Mouse (Mus musculus): ENCODE data around the gene Pawr. TPM values are rescaled to one million over a fixed set of nuclear protein-coding genes. Genes with fewer than 3 reads are reported as not detected.

Pawr gene
- polyA plus RNA-seq, 1 experiment from 2014 or later = 12.6 TPM

- DNase-seq (ENCODE audit: low spot score) = no peak
- 91% methylated on average over 5 of the region's 5 CpGs for WGBS
- H3K4me1 ChIP-seq = peaks cover 16% of the 10 kb centered on the region
- H3K4me3 ChIP-seq = no peak overlapping the region
- peaks cover 13% of the 10 kb centered on the region; the same call in 1 of the 2 replicates for H3K9me3 ChIP-seq (replicated peaks)
- peaks cover 9% of the 10 kb centered on the region for H3K36me3 ChIP-seq
- H3K27me3 ChIP-seq (ENCODE audit: low read depth, poor library complexity, severe bottlenecking) = no peaks in the 10 kb centered on the region
- no peak overlapping the region for H3K27ac ChIP-seq (replicated peaks)
Measured at GRCm38 (mm10) chr10:108366251-108366650, 34.3 kb downstream of the Pawr start.

GRCm38 (mm10) chr10:108368358-108368757 lies 36.4 kb downstream of the Pawr start:
- H3K4me3 ChIP-seq = no peak overlapping the region
- WGBS = 92% methylated on average over 6 of the region's 6 CpGs
- DNase-seq (ENCODE audit: low spot score) = no peak
- H3K4me1 ChIP-seq = peaks cover 12% of the 10 kb centered on the region
- no peak overlapping the region for H3K27ac ChIP-seq (replicated peaks)
- H3K36me3 ChIP-seq = peaks cover 9% of the 10 kb centered on the region
- H3K27me3 ChIP-seq (ENCODE audit: low read depth, poor library complexity, severe bottlenecking) = no peaks in the 10 kb centered on the region
- H3K9me3 ChIP-seq (replicated peaks) = peaks cover 13% of the 10 kb centered on the region; the same call in 1 of the 2 replicates

- H3K27me3 ChIP-seq (ENCODE audit: low read depth, poor library complexity, severe bottlenecking) = no peaks in the 10 kb centered on the region
- no peak for DNase-seq (ENCODE audit: low spot score)
- peaks cover 13% of the 10 kb centered on the region for H3K36me3 ChIP-seq
- H3K4me1 ChIP-seq = no peaks in the 10 kb centered on the region
- WGBS = 62% methylated on average over 7 of the region's 7 CpGs
- H3K4me3 ChIP-seq = no peak overlapping the region
- H3K9me3 ChIP-seq (replicated peaks) = peaks cover 8% of the 10 kb centered on the region; the same call in 1 of the 2 replicates
- no peak overlapping the region for H3K27ac ChIP-seq (replicated peaks)
Measured at GRCm38 (mm10) chr10:108372258-108372657, 40.3 kb downstream of the Pawr start.

GRCm38 (mm10) chr10:108372858-108373257 lies 40.9 kb downstream of the Pawr start:
- Histone ChIP-seq H3K4me3 (no peak overlapping the region), H3K9me3 (replicated peaks) (peaks cover 8% of the 10 kb centered on the region; the same call in 1 of the 2 replicates), H3K4me1 (no peaks in the 10 kb centered on the region), H3K36me3 (peaks cover 13% of the 10 kb centered on the region), H3K27me3 (ENCODE audit: low read depth, poor library complexity, severe bottlenecking) (no peaks in the 10 kb centered on the region), H3K27ac (replicated peaks) (no peak overlapping the region)
- WGBS = 94% methylated on average over 5 of the region's 5 CpGs
- DNase-seq (ENCODE audit: low spot score) = no peak

GRCm38 (mm10) chr10:108375796-108376195 lies 43.9 kb downstream of the Pawr start:
- WGBS = 94% methylated on average over 8 of the region's 8 CpGs
- Histone ChIP-seq H3K4me3 (no peak overlapping the region), H3K27ac (replicated peaks) (no peak overlapping the region), H3K9me3 (replicated peaks) (peaks cover 8% of the 10 kb centered on the region; the same call in 1 of the 2 replicates), H3K4me1 (no peaks in the 10 kb centered on the region), H3K36me3 (peaks cover 10% of the 10 kb centered on the region), H3K27me3 (ENCODE audit: low read depth, poor library complexity, severe bottlenecking) (no peaks in the 10 kb centered on the region)
- no peak for DNase-seq (ENCODE audit: low spot score)

GRCm38 (mm10) chr10:108376366-108376765 lies 44.4 kb downstream of the Pawr start:
- no peak for DNase-seq (ENCODE audit: low spot score)
- Histone ChIP-seq H3K4me1 (no peaks in the 10 kb centered on the region), H3K4me3 (no peak overlapping the region), H3K27ac (replicated peaks) (no peak overlapping the region), H3K36me3 (peaks cover 10% of the 10 kb centered on the region), H3K9me3 (replicated peaks) (peaks cover 8% of the 10 kb centered on the region; the same call in 1 of the 2 replicates), H3K27me3 (ENCODE audit: low read depth, poor library complexity, severe bottlenecking) (no peaks in the 10 kb centered on the region)
- 93% methylated on average over 4 of the region's 4 CpGs for WGBS

GRCm38 (mm10) chr10:108377369-108377768 lies 45.4 kb downstream of the Pawr start:
- H3K36me3 ChIP-seq = peaks cover 16% of the 10 kb centered on the region
- H3K4me1 ChIP-seq = no peaks in the 10 kb centered on the region
- H3K9me3 ChIP-seq (replicated peaks) = peaks cover 8% of the 10 kb centered on the region; the same call in 1 of the 2 replicates
- H3K27ac ChIP-seq (replicated peaks) = no peak overlapping the region
- 93% methylated on average over 7 of the region's 7 CpGs for WGBS
- H3K4me3 ChIP-seq = no peak overlapping the region
- DNase-seq (ENCODE audit: low spot score) = no peak
- no peaks in the 10 kb centered on the region for H3K27me3 ChIP-seq (ENCODE audit: low read depth, poor library complexity, severe bottlenecking)

GRCm38 (mm10) chr10:108378062-108378461 lies 46.1 kb downstream of the Pawr start:
- DNase-seq (ENCODE audit: low spot score) = no peak

GRCm38 (mm10) chr10:108378479-108378878 lies 46.6 kb downstream of the Pawr start:
- Histone ChIP-seq H3K27ac (replicated peaks) (no peak overlapping the region), H3K36me3 (peaks cover 27% of the 10 kb centered on the region), H3K9me3 (replicated peaks) (peaks cover 8% of the 10 kb centered on the region; the same call in 1 of the 2 replicates), H3K4me3 (no peak overlapping the region), H3K4me1 (no peaks in the 10 kb centered on the region), H3K27me3 (ENCODE audit: low read depth, poor library complexity, severe bottlenecking) (no peaks in the 10 kb centered on the region)
- WGBS = 93% methylated on average over 5 of the region's 5 CpGs
- no peak for DNase-seq (ENCODE audit: low spot score)

More at GRCm38 (mm10) chr10:108378062-108378461, 46.1 kb downstream of the Pawr start:
- no peak overlapping the region for H3K4me3 ChIP-seq
- peaks cover 23% of the 10 kb centered on the region for H3K36me3 ChIP-seq
- no peaks in the 10 kb centered on the region for H3K27me3 ChIP-seq (ENCODE audit: low read depth, poor library complexity, severe bottlenecking)
- peaks cover 8% of the 10 kb centered on the region; the same call in 1 of the 2 replicates for H3K9me3 ChIP-seq (replicated peaks)
- H3K27ac ChIP-seq (replicated peaks) = no peak overlapping the region
- WGBS = 86% methylated on average over 6 of the region's 6 CpGs
- H3K4me1 ChIP-seq = no peaks in the 10 kb centered on the region

- 95% methylated on average over 10 of the region's 10 CpGs for WGBS
- Histone ChIP-seq H3K4me1 (peaks cover 12% of the 10 kb centered on the region), H3K27ac (replicated peaks) (no peak overlapping the region), H3K4me3 (no peak overlapping the region), H3K9me3 (replicated peaks) (no peaks in the 10 kb centered on the region), H3K27me3 (ENCODE audit: low read depth, poor library complexity, severe bottlenecking) (no peaks in the 10 kb centered on the region), H3K36me3 (peaks cover 31% of the 10 kb centered on the region)
- DNase-seq (ENCODE audit: low spot score) = no peak
Measured at GRCm38 (mm10) chr10:108380715-108381114, 48.8 kb downstream of the Pawr start.

GRCm38 (mm10) chr10:108384153-108384769 lies 52.3 kb downstream of the Pawr start:
- Histone ChIP-seq H3K27ac (replicated peaks) (no peak overlapping the region), H3K4me3 (no peak overlapping the region)
- 85% methylated on average over 9 of the region's 9 CpGs for WGBS

GRCm38 (mm10) chr10:108385480-108385955 lies 53.6 kb downstream of the Pawr start:
- WGBS = 44% methylated on average over 5 of the region's 5 CpGs
- H3K4me1 ChIP-seq = peaks cover 32% of the 10 kb centered on the region
- H3K9me3 ChIP-seq (replicated peaks) = no peaks in the 10 kb centered on the region
- H3K27ac ChIP-seq (replicated peaks) = 0 out of 2 replicates have a peak overlapping the region, but pooled peaks have one; percentile 13
- H3K36me3 ChIP-seq = peaks cover 27% of the 10 kb centered on the region
- no peak for DNase-seq (ENCODE audit: low spot score)
- no peaks in the 10 kb centered on the region for H3K27me3 ChIP-seq (ENCODE audit: low read depth, poor library complexity, severe bottlenecking)
- no peak overlapping the region for H3K4me3 ChIP-seq

More at GRCm38 (mm10) chr10:108384153-108384769, 52.3 kb downstream of the Pawr start:
- Histone ChIP-seq H3K4me1 (peaks cover 22% of the 10 kb centered on the region), H3K9me3 (replicated peaks) (no peaks in the 10 kb centered on the region), H3K27me3 (ENCODE audit: low read depth, poor library complexity, severe bottlenecking) (no peaks in the 10 kb centered on the region), H3K36me3 (peaks cover 27% of the 10 kb centered on the region)
- no peak for DNase-seq (ENCODE audit: low spot score)

- Histone ChIP-seq H3K4me1 (peaks cover 32% of the 10 kb centered on the region), H3K27ac (replicated peaks) (no peak overlapping the region), H3K27me3 (ENCODE audit: low read depth, poor library complexity, severe bottlenecking) (no peaks in the 10 kb centered on the region), H3K4me3 (no peak overlapping the region), H3K36me3 (peaks cover 12% of the 10 kb centered on the region), H3K9me3 (replicated peaks) (no peaks in the 10 kb centered on the region)
- 86% methylated on average over 8 of the region's 8 CpGs for WGBS
- no peak for DNase-seq (ENCODE audit: low spot score)
Measured at GRCm38 (mm10) chr10:108388410-108388915, 56.5 kb downstream of the Pawr start.
